Mouse (Mus musculus) mesoderm, embryonic 11.5 days (tissue): Measurements from ENCODE around the gene Rack1.
"Not testable (repeated sequence)": the region's sequence is repeated elsewhere in the genome, so short reads cannot be mapped to it uniquely, and the experiment has no call there.

ENCODE experiments used
- DNase-seq: peaks from one replicate; pipeline ENCODE4 v3.0.0-alpha.2; 2012; ENCODE audit warnings: low read depth, low spot score

The Rack1 gene

DNA sequence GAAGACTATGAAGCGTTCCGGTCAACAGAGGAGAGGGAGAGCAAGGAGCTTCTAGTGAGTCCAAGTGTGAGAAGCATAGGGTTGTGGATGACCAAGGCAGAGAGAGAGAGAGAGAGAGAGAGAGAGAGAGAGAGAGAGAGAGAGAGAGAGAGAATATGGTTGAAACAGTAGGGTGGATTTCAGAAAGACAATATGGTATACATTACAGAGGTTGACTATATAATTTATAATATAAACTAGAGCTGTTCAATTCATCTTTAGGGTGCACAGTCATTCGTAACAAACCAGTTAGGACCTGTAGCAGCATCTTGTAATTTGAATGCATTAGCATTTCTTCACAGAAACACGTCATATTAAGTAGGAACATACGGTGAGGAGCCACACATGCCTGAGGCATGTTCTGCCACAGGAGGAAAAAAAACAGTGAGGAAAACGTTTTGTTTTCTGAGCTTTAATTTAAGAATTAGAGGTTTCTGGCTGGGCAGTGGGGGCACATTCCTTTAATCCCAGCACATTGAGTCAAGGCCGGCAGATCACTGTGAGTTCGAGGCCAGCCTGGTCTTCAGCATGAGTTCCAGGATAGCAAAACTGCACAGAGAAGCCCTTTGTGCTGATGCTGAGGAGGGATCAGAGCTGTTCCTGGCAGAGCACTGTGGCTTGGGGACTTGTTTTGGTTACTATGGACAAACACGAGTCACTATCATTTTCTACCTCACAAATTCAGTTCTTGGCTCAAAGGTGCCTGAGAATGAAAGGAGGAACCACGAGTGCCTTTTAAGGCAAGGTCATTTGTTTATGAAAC lies 38.9 kb downstream of the Rack1 start:
- no peak for DNase-seq

DNA sequence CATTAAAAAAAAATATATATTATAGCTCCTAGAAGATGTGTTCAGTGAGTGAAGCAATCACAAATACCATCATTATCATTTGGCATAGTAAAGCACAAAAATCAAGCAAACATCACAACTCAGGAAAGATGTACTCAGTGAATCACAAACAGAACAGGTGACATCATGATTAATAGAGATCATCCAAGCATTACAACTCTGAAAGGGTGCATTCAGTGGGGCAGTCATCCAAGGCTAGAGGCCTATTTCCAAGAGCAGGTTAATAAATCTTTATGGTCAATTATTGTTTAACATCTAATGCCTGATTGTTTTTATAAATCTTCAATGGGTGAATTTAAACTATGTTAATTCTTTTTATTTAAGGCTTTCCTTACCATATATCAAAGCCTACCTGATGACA lies 40.7 kb downstream of the Rack1 start:
- no peak for DNase-seq

GRCm38 (mm10) chr11:48841213-48841612 lies 41.1 kb downstream of the Rack1 start:
- no peak for DNase-seq

DNA sequence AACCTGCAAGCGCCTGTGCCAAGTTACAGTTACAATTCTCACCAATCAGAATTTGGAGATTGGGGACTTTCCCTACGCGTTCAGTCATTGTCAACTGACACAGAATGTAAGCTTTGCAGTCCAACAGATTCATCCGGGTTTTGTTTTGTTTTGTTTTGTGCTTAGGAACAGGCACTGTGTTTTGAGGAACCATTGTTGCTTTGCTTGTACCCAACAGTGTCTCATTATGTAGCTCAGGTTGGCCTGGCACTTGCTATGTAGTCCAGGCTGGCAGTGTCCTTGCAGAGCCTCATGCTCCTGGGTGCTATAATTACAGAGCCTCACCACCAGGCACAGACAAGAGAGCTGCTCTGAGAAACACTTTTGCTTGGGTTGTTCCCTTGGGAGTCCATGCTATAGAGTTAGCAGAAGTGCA lies 42.3 kb downstream of the Rack1 start:
- DNase-seq = no peak

- no peak for DNase-seq
Measured at GRCm38 (mm10) chr11:48843202-48843601, 43.1 kb downstream of the Rack1 start.

DNA sequence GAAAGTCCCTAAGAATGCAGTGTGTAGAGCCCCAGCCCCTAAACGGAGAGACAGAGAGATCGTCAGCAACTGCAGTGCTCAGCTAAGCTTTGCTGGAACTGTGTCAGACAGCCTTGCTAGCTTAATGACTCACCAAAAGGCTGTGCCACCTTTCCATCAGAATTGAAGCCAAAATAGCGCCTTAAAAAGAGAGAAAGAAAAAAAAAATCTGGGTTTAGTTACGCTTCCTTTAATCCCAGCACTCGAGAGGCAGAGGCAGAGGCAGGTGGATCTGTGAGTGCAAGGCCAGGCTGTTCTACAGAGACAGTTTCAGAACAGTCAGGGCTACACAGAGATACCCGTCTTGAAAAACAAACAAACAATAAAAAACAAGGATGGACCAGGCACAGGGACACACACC lies 44.2 kb downstream of the Rack1 start:
- DNase-seq = no peak

DNA sequence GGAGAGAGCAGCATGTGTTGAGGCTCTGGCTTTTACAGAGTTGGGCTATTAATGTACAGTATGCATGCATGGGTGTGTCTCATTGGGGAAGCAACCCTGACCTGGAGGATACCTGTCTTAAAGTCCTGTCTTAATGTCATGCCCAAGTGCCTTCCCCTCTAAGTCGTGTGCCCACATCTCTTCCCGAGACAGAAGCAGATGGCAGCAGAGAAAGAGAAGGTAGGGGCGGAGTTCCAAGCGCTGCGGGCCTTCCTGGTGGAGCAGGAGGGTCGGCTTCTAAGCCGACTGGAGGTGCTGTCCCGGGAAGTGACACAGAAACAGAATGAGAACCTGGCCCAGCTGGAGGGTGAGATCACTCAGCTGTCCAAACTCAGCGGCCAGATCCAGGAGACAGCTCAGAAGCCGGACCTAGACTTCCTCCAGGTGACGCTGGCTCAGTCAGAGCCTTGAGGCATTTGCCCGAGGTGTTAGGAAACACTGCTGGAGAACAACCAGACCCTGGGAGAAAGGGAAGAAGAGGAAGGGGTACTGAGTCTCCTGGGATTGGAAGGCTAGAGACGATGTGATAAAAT lies 45.2 kb downstream of the Rack1 start:
- no peak for DNase-seq

- DNase-seq = not testable (repeated sequence)
Measured at GRCm38 (mm10) chr11:48846362-48846761, 46.2 kb downstream of the Rack1 start.

GRCm38 (mm10) chr11:48846881-48847280 lies 46.7 kb downstream of the Rack1 start:
- no peak for DNase-seq

DNA sequence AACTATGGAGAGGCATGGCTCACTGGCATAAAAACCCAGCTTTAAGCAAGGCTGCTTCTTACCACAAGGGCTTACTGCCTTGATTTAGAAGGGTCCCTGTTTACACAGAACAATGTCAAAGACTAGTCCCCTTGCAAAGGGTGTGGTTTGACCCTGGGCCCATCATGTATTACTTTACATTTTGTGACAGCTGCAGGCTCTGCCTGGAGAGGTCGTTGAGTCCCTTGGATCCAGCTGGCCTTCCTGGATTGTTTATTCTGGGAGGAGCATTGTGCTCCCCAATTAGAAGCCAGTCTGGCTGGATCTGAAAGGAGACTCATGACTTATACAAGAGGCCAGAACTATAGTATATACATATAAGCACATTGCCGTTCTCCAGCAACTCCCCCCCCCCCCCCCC lies 50.1 kb downstream of the Rack1 start:
- no peak for DNase-seq

GRCm38 (mm10) chr11:48851270-48851995 lies 51.3 kb downstream of the Rack1 start:
- no peak for DNase-seq

DNA sequence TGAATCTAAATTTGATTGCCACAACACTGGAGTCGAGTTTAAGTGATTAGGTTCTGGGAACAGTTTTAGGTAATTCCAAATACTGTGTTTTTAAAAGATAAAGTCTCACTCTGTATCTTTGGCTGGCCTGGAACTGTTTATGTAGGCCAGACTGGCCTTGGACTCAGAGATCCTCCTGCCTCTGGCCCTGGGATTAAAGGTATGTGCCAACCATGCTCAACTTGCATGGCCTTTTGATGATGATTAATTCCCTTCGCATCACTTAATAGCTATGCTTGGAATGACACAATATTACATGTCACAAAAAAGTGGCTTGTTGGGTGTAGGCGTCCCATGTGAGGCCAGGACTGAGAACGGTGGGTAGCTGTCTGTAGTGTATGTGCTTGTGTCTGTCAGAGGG lies 52.1 kb downstream of the Rack1 start:
- no peak for DNase-seq

- DNase-seq = no peak
Measured at GRCm38 (mm10) chr11:48852624-48853473, 52.7 kb downstream of the Rack1 start.

DNA sequence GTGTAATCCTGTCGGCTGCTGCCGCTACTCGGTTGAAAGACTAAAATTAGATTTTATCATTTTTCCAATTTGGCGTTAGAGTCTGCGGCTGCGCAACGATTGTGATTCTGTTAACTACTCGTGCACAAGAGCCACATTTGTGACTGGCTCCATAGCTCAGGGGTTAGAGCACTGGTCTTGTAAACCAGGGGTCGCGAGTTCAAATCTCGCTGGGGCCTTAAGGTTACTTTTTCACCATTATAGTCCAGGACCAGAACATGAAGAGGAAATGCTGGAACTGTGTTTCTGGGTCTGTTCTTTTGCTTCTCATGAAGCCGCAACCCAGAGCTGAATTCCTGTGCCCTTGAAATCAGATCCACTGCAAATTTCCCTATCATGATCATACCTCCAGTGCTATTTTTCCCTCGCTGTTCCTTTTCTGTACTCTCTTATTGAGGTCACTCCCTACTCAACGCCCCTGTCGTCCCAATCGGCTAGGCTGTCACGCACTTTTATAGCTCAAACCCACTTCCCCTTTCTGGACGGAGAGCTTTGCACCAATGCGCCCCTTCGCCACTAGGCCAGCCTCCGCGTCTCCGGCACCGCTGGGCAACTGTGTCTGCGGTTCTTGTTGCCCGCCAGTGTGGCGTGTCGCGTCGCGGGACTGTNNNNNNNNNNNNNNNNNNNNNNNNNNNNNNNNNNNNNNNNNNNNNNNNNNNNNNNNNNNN lies 53.5 kb downstream of the Rack1 start:
- DNase-seq = peak; percentile 87
